Comparison of ENCODE assay signal across 10 mouse cellular contexts in genomic region chr10:38968326-38969072, GRCm38 (mm10). TPM values are rescaled to one million over a fixed set of nuclear protein-coding genes. Genes with fewer than 3 reads are reported as not detected.
DNase-seq lines count a peak whose midpoint lies in the region; ATAC-seq and TF ChIP-seq lines count a peak whose summit lies in the region.
"Had no signal": no experiment of that assay in that cellular context is flagged by ENCODE, and none has a peak within 500 bp of the region (broad histone marks: within the 10 kb centered on the region; RNA-seq: fewer than 3 reads in every experiment).

No protein-coding gene starts in this region.

- 67% methylated on average over 10 of the region's 10 CpGs for WGBS in limb, embryonic 12.5 days
- WGBS in limb, embryonic 10.5 days = 82% methylated on average over 10 of the region's 10 CpGs
- WGBS in embryonic facial prominence, embryonic 15.5 days = 55% methylated on average over 10 of the region's 10 CpGs
- 78% methylated on average over 10 of the region's 10 CpGs for WGBS in hindbrain, embryonic 11.5 days
- WGBS in midbrain, postnatal 0 days = 76% methylated on average over 10 of the region's 10 CpGs

- H3K27me3 ChIP-seq in limb, embryonic 12.5 days = no peaks in the 10 kb centered on the region
- H3K27me3 ChIP-seq in limb, embryonic 10.5 days (ENCODE audit: low read depth, poor library complexity, severe bottlenecking) = no peaks in the 10 kb centered on the region
- no peaks in the 10 kb centered on the region for H3K27me3 ChIP-seq in embryonic facial prominence, embryonic 15.5 days
- H3K27me3 ChIP-seq in hindbrain, embryonic 11.5 days (ENCODE audit: control insufficient read depth, insufficient read depth, low read length) = no peaks in the 10 kb centered on the region
- H3K27me3 ChIP-seq in midbrain, postnatal 0 days (ENCODE audit: insufficient read depth, low read length) = no peaks in the 10 kb centered on the region
- H3K27me3 ChIP-seq: forebrain, embryonic 15.5 days had no signal

- no peak overlapping the region for H3K9ac ChIP-seq in limb, embryonic 12.5 days (replicated peaks)
- no peak overlapping the region for H3K9ac ChIP-seq in embryonic facial prominence, embryonic 15.5 days
- no peak overlapping the region for H3K9ac ChIP-seq in hindbrain, embryonic 11.5 days (ENCODE audit: low read depth, low read length)
- H3K9ac ChIP-seq in midbrain, postnatal 0 days (replicated peaks; ENCODE audit: low read length, poor library complexity, severe bottlenecking) = no peak overlapping the region
- H3K9ac ChIP-seq: forebrain, embryonic 15.5 days had no signal

- H3K4me2 ChIP-seq in limb, embryonic 12.5 days = peak overlapping the region; percentile 44
- peak overlapping the region; percentile 60 for H3K4me2 ChIP-seq in embryonic facial prominence, embryonic 15.5 days (replicated peaks)
- H3K4me2 ChIP-seq in hindbrain, embryonic 11.5 days (replicated peaks; ENCODE audit: low read depth, low read length) = 0 out of 2 replicates have a peak overlapping the region, but pooled peaks have one; percentile 7
- no peak overlapping the region; the same call in 1 of the 2 replicates for H3K4me2 ChIP-seq in midbrain, postnatal 0 days (ENCODE audit: low read depth, low read length, poor library complexity, severe bottlenecking)
- H3K4me2 ChIP-seq: forebrain, embryonic 15.5 days had no signal

- no peak overlapping the region for H3K27ac ChIP-seq in limb, embryonic 12.5 days
- H3K27ac ChIP-seq in limb, embryonic 10.5 days = no peak overlapping the region
- peak overlapping the region; percentile 71 for H3K27ac ChIP-seq in embryonic facial prominence, embryonic 15.5 days (replicated peaks)
- no peak overlapping the region for H3K27ac ChIP-seq in hindbrain, embryonic 11.5 days (ENCODE audit: low read depth, low read length)
- no peak overlapping the region for H3K27ac ChIP-seq in midbrain, postnatal 0 days (ENCODE audit: low read depth, low read length)
- H3K27ac ChIP-seq: forebrain, embryonic 15.5 days had no signal

- H3K9me3 ChIP-seq in limb, embryonic 12.5 days = no peaks in the 10 kb centered on the region
- no peaks in the 10 kb centered on the region for H3K9me3 ChIP-seq in limb, embryonic 10.5 days (replicated peaks)
- H3K9me3 ChIP-seq in embryonic facial prominence, embryonic 15.5 days (replicated peaks) = no peaks in the 10 kb centered on the region
- H3K9me3 ChIP-seq in hindbrain, embryonic 11.5 days (ENCODE audit: control insufficient read depth, low read length) = no peaks in the 10 kb centered on the region
- H3K9me3 ChIP-seq in midbrain, postnatal 0 days (ENCODE audit: low read length) = no peaks in the 10 kb centered on the region
- H3K9me3 ChIP-seq: forebrain, embryonic 15.5 days had no signal

- no peak for ATAC-seq in limb, embryonic 12.5 days (ENCODE audit: insufficient number of reproducible peaks, insufficient read depth, low FRiP score, low TSS enrichment, low read depth)
- 0 out of 2 replicates have a peak, but pooled peaks have one; percentile 21 for ATAC-seq in embryonic facial prominence, embryonic 15.5 days (ENCODE audit: insufficient number of reproducible peaks, low FRiP score, low TSS enrichment, low read depth)
- no peak for ATAC-seq in hindbrain, embryonic 11.5 days (ENCODE audit: low FRiP score)
- ATAC-seq in midbrain, postnatal 0 days (ENCODE audit: low FRiP score) = no peak
- ATAC-seq in megakaryocyte progenitor cell, adult 5-6 weeks (replicated peaks; ENCODE audit: poor library complexity) = no peak
- ATAC-seq: forebrain, embryonic 15.5 days had no signal

- H3K4me3 ChIP-seq in limb, embryonic 12.5 days (replicated peaks) = 0 out of 2 replicates have a peak overlapping the region, but pooled peaks have one; percentile 11
- no peak overlapping the region for H3K4me3 ChIP-seq in limb, embryonic 10.5 days
- peak overlapping the region; percentile 61 for H3K4me3 ChIP-seq in embryonic facial prominence, embryonic 15.5 days (replicated peaks)
- H3K4me3 ChIP-seq in hindbrain, embryonic 11.5 days (ENCODE audit: low read depth, low read length) = no peak overlapping the region
- 0 out of 2 replicates have a peak overlapping the region, but pooled peaks have one; percentile 4 for H3K4me3 ChIP-seq in midbrain, postnatal 0 days (ENCODE audit: low read depth, low read length)
- H3K4me3 ChIP-seq: forebrain, embryonic 15.5 days had no signal

- no peaks in the 10 kb centered on the region for H3K36me3 ChIP-seq in limb, embryonic 12.5 days
- H3K36me3 ChIP-seq in limb, embryonic 10.5 days = no peaks in the 10 kb centered on the region
- no peaks in the 10 kb centered on the region for H3K36me3 ChIP-seq in embryonic facial prominence, embryonic 15.5 days
- H3K36me3 ChIP-seq in hindbrain, embryonic 11.5 days (ENCODE audit: control insufficient read depth, insufficient read depth, low read length) = no peaks in the 10 kb centered on the region
- H3K36me3 ChIP-seq in midbrain, postnatal 0 days (ENCODE audit: insufficient read depth, low read length) = no peaks in the 10 kb centered on the region
- H3K36me3 ChIP-seq: forebrain, embryonic 15.5 days had no signal

- TF ChIP-seq CTCF in midbrain, postnatal 0 days (IDR thresholded peaks at IDR 0.05) = no peak

- intact Hi-C loops in left cerebral cortex, postnatal 14 days (cut with DNase I) = no loop called here

- DNase-seq in limb, embryonic 10.5 days (ENCODE audit: low spot score) = no peak
- no peak for DNase-seq in hindbrain, embryonic 11.5 days (ENCODE audit: low spot score)
- no peak for DNase-seq in midbrain, postnatal 0 days (ENCODE audit: low spot score)
- DNase-seq in left cerebral cortex, postnatal 14 days (ENCODE audit: low spot score in 2 of 2) = no peak
- no peak for DNase-seq in frontal cortex, postnatal 36 days (ENCODE audit: low spot score in 2 of 2)

- H3K4me1 ChIP-seq in limb, embryonic 12.5 days (replicated peaks) = peaks cover 44% of the 10 kb centered on the region
- peaks cover 57% of the 10 kb centered on the region for H3K4me1 ChIP-seq in limb, embryonic 10.5 days
- H3K4me1 ChIP-seq in embryonic facial prominence, embryonic 15.5 days = peaks cover 20% of the 10 kb centered on the region
- H3K4me1 ChIP-seq in hindbrain, embryonic 11.5 days (replicated peaks; ENCODE audit: control insufficient read depth, insufficient read depth, low read length) = peaks cover 5% of the 10 kb centered on the region; the same call in 1 of the 2 replicates
- H3K4me1 ChIP-seq in midbrain, postnatal 0 days (ENCODE audit: insufficient read depth, low read length) = 0 out of 2 replicates have a peak, but pooled peaks cover 4% of the 10 kb centered on the region

RNA-seq across cellular contexts. Expression of gene Lama4, which starts 3.2 kb away (rescaled TPM):
- 36.4 and 37.2 TPM in 2 replicates for polyA plus RNA-seq in limb, embryonic 12.5 days (2016; fragmentation: Nextera tagmentation; extraction: Ambion mirVana)
- polyA plus RNA-seq in limb, embryonic 10.5 days (2016; fragmentation: Nextera tagmentation; extraction: Ambion mirVana) = 26.6 and 29.5 TPM in 2 replicates
- 94.2 and 95.1 TPM in 2 replicates for polyA plus RNA-seq in embryonic facial prominence, embryonic 15.5 days (2015; fragmentation: Nextera tagmentation; extraction: Ambion mirVana)
- polyA plus RNA-seq in hindbrain, embryonic 11.5 days (2014; fragmentation: Nextera tagmentation; extraction: Ambion mirVana) = 18.3 and 20.2 TPM in 2 replicates
- 20.2 and 27.8 TPM in 2 replicates for total RNA-seq in midbrain, postnatal 0 days (2014; rRNA removed)
- polyA plus RNA-seq in midbrain, postnatal 0 days (2015; fragmentation: Nextera tagmentation; extraction: Ambion mirVana) = 9.8 and 12.6 TPM in 2 replicates
- 10 to 100 TPM; 20.3 to 22.6 TPM for total RNA-seq in left cerebral cortex, postnatal 14 days (2021)
- total RNA-seq in megakaryocyte progenitor cell, adult 5-6 weeks (2015) = not detected in 2 replicates
- total RNA-seq in megakaryocyte progenitor cell, adult 5-6 weeks (2017) = not detected in 2 replicates
- total RNA-seq: MEL had no signal

Comparison
In these comparisons a context has a peak if more than half of its experiments do, and no peak if none do; other contexts are left out.
1. H3K4me3 ChIP-seq: peak in limb, embryonic 12.5 days (single experiment), embryonic facial prominence, embryonic 15.5 days (single experiment) and midbrain, postnatal 0 days (single experiment); none in limb, embryonic 10.5 days (single experiment) and hindbrain, embryonic 11.5 days (single experiment).